Mouse (Mus musculus) right cerebral cortex, adult 18-20 months (tissue): ENCODE results near the gene Unc93a.
"Not testable (repeated sequence)": the region's sequence is repeated elsewhere in the genome, so short reads cannot be mapped to it uniquely, and the experiment has no call there.

Experiments used
- DNase-seq: peaks from one replicate; pipeline ENCODE4 v3.0.0; 2022; ENCODE audit warnings: mixed read lengths

The Unc93a gene

GRCm38 (mm10) chr17:13067864-13068385, 63.7 kb downstream of the Unc93a start:
- DNase-seq: not testable (repeated sequence)

DNA sequence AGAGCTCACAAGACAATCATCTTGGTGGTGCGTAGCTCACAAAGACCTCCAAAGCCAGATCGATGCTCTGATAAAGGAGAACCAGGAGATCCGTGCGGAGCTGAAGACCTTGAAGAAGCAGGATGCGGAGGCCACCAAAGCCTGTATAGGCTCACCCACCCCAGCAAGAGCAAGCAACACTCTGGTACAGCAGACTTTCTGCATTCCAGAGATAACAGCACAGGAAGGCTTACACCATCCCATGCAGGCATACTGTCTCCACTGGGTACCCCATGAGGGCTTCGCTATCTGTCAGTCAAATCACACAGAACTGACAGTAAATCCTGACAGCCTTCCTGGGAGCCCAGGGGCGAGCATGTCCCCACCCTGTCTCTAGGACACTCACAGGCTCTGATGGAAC, 68.7 kb downstream of the Unc93a start:
- not testable (repeated sequence) for DNase-seq

DNA sequence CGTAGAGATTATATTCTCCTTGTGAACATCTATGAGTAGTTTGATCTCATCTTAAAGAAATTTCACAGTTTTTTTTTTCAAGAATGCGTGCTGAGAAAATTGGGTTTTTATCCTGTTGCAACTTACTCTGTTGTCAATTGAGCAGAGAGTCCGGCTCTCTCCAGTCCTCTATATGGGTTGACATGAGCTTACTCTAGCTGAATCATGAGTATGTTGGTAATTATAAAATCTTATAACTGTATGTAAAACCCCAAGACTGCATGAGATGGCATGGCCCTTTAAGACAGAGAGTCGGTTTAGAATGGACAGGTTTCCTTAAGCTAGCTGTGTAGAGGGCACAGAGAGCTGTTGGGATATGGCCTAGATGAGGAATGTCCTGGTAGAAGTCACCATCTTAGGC, 70.8 kb downstream of the Unc93a start, which contains the start of gene Tcp10b:
Gene Tcp10b, plus strand, starts transcription at position 301 of the 400 bp plus-strand sequence.
- DNase-seq: not testable (repeated sequence)
